Mouse (Mus musculus) CH12.LX (cell line): Measurements from ENCODE around the gene Mapk8ip3. TPM values are rescaled to one million over a fixed set of nuclear protein-coding genes. Genes with fewer than 3 reads are reported as not detected.

Experiments used
- DNase-seq: peaks from one replicate; pipeline ENCODE4 v3.0.0-alpha.2; 2013; ENCODE audit errors: extremely low read depth
- H3K27ac ChIP-seq: 2 replicates; pipeline ENCODE4 v1.5.1; 2012; ENCODE audit warnings: low read depth, mild to moderate bottlenecking, control low read depth, moderate library complexity; ENCODE audit not compliant: insufficient read depth
- H3K27me3 ChIP-seq: replicated peaks from 2 replicates; pipeline ENCODE3; 2012; ENCODE audit warnings: inconsistent platforms
- H3K36me3 ChIP-seq, 2 experiments: replicated peaks in 1 of 2; 2 replicates each; pipeline versions ENCODE3 to v1.6.1; 2012; ENCODE audit warnings: inconsistent platforms in 1 of 2, low read length in 1 of 2, mild to moderate bottlenecking in 1 of 2, mixed read lengths in 1 of 2, moderate library complexity in 1 of 2; ENCODE audit not compliant: control insufficient read depth in 1 of 2, insufficient read depth in 1 of 2
- H3K4me1 ChIP-seq, 2 experiments: 2 replicates each; pipeline ENCODE4 v1.6.1; 2012; ENCODE audit warnings: inconsistent platforms in 1 of 2, moderate library complexity in 1 of 2; ENCODE audit not compliant: insufficient read depth in 2 of 2, control insufficient read depth in 1 of 2
- H3K4me2 ChIP-seq: 2 replicates; pipeline ENCODE4 v1.6.1; 2012; ENCODE audit warnings: low read depth, mild to moderate bottlenecking, control low read depth; ENCODE audit not compliant: poor library complexity, insufficient read depth, severe bottlenecking
- H3K4me3 ChIP-seq, 3 experiments: fragments of 150-350 bp in 1 of 3; sonication (generic) in 1 of 3; replicated peaks in 1 of 3; 2 replicates each; pipeline versions ENCODE3 to v1.5.1; 2011 to 2012; ENCODE audit warnings: low read depth in 2 of 3, low read length in 2 of 3, mild to moderate bottlenecking in 2 of 3, moderate library complexity in 2 of 3, control low read depth in 1 of 3, improper control_type of control experiment in 1 of 3, inconsistent platforms in 1 of 3, mixed read lengths in 1 of 3; ENCODE audit not compliant: poor library complexity in 1 of 3
- H3K79me2 ChIP-seq: replicated peaks from 2 replicates; pipeline ENCODE4 v1.6.1; 2012; ENCODE audit warnings: mild to moderate bottlenecking, moderate library complexity; ENCODE audit not compliant: control insufficient read depth, poor library complexity, insufficient read depth, severe bottlenecking; ENCODE audit errors: extremely low read depth
- H3K9ac ChIP-seq: 2 replicates; pipeline ENCODE4 v1.6.1; 2012; ENCODE audit warnings: low read depth, mild to moderate bottlenecking, control low read depth, moderate library complexity; ENCODE audit not compliant: insufficient read depth
- H3K9me3 ChIP-seq: replicated peaks from 2 replicates; pipeline ENCODE3; 2012; ENCODE audit warnings: low read length, inconsistent platforms, mixed read lengths
- BHLHE40 ChIP-seq: IDR thresholded peaks from 2 replicates; pipeline ENCODE4 v1.6.1; 2011; ENCODE audit warnings: mild to moderate bottlenecking, low read depth, low read length, improper control_type of control experiment
- CHD2 ChIP-seq: IDR thresholded peaks from 2 replicates; pipeline ENCODE4 v1.6.1; 2011; ENCODE audit warnings: low read length, improper control_type of control experiment
- CTCF ChIP-seq, 2 experiments: IDR thresholded peaks in 1 of 2; conservative IDR thresholded peaks in 1 of 2; 2 replicates each; pipeline ENCODE4 v1.5.1; 2011 to 2012; ENCODE audit warnings: low read depth in 2 of 2, low read length in 2 of 2, improper control_type of control experiment in 1 of 2, inconsistent platforms in 1 of 2, mild to moderate bottlenecking in 1 of 2, moderate library complexity in 1 of 2
- ELF1 ChIP-seq: IDR thresholded peaks from 2 replicates; pipeline ENCODE4 v1.6.1; 2014; ENCODE audit warnings: low read depth, mild to moderate bottlenecking, inconsistent platforms, low read length, improper control_type of control experiment
- EP300 ChIP-seq: IDR thresholded peaks from 2 replicates; pipeline ENCODE4 v1.6.1; 2011; ENCODE audit warnings: low read length, improper control_type of control experiment
- ETS1 ChIP-seq: conservative IDR thresholded peaks from 2 replicates; pipeline ENCODE4 v1.6.1; 2012; ENCODE audit warnings: low read depth, mild to moderate bottlenecking, inconsistent platforms, low read length, improper control_type of control experiment, moderate library complexity
- HCFC1 ChIP-seq: IDR thresholded peaks from 2 replicates; pipeline ENCODE4 v1.6.1; 2012; ENCODE audit warnings: low read depth, mild to moderate bottlenecking, inconsistent platforms, low read length, improper control_type of control experiment
- IRF4 ChIP-seq: IDR thresholded peaks from 2 replicates; pipeline ENCODE4 v1.6.1; 2014; ENCODE audit warnings: low read depth, mild to moderate bottlenecking, inconsistent platforms, low read length, improper control_type of control experiment
- JUN ChIP-seq: IDR thresholded peaks from 2 replicates; pipeline ENCODE4 v1.6.1; 2011; ENCODE audit warnings: low read depth, mild to moderate bottlenecking, low read length, improper control_type of control experiment, moderate library complexity; ENCODE audit not compliant: insufficient read depth
- KAT2A ChIP-seq: IDR thresholded peaks from 2 replicates; pipeline ENCODE4 v1.6.1; 2012; ENCODE audit warnings: low read length, improper control_type of control experiment, inconsistent platforms; ENCODE audit not compliant: insufficient replicate concordance
- MAFK ChIP-seq: IDR thresholded peaks from 2 replicates; pipeline ENCODE4 v1.6.1; 2011; ENCODE audit warnings: low read length, improper control_type of control experiment; ENCODE audit not compliant: insufficient replicate concordance
- MAX ChIP-seq: IDR thresholded peaks from 2 replicates; pipeline ENCODE4 v1.6.1; 2011; ENCODE audit warnings: low read length, improper control_type of control experiment
- MAZ ChIP-seq: IDR thresholded peaks from 2 replicates; pipeline ENCODE4 v1.6.1; 2012; ENCODE audit warnings: low read depth, mild to moderate bottlenecking, inconsistent platforms, low read length, improper control_type of control experiment, moderate library complexity
- MEF2A ChIP-seq: IDR thresholded peaks from 2 replicates; pipeline ENCODE4 v1.6.1; 2014; ENCODE audit warnings: low read depth, mild to moderate bottlenecking, inconsistent platforms, low read length, improper control_type of control experiment, borderline replicate concordance
- MYC ChIP-seq: IDR thresholded peaks from 2 replicates; pipeline ENCODE4 v1.6.1; 2011; ENCODE audit warnings: low read depth, mild to moderate bottlenecking, improper control_type of control experiment, low read length
- NELFE ChIP-seq: IDR thresholded peaks from 2 replicates; pipeline ENCODE4 v1.6.1; 2011; ENCODE audit warnings: low read depth, low read length, improper control_type of control experiment
- NRF1 ChIP-seq: IDR thresholded peaks from 2 replicates; pipeline ENCODE4 v1.6.1; 2014; ENCODE audit warnings: low read depth, mild to moderate bottlenecking, inconsistent platforms, low read length, improper control_type of control experiment, moderate library complexity
- PAX5 ChIP-seq: IDR thresholded peaks from 2 replicates; pipeline ENCODE4 v1.6.1; 2012; ENCODE audit warnings: low read length, inconsistent platforms, mixed read lengths
- POLR2AphosphoS2 ChIP-seq: IDR thresholded peaks from 2 replicates; pipeline ENCODE4 v1.6.1; 2011; ENCODE audit warnings: low read depth, low read length, improper control_type of control experiment
- RCOR1 ChIP-seq: conservative IDR thresholded peaks from 2 replicates; pipeline ENCODE4 v1.6.1; 2012; ENCODE audit warnings: low read depth, mild to moderate bottlenecking, inconsistent platforms, low read length, improper control_type of control experiment
- UBTF ChIP-seq: IDR thresholded peaks from 2 replicates; pipeline ENCODE4 v1.6.1; 2012; ENCODE audit warnings: low read depth, mild to moderate bottlenecking, inconsistent platforms, low read length, improper control_type of control experiment, moderate library complexity
- USF1 ChIP-seq: IDR thresholded peaks from 2 replicates; pipeline ENCODE4 v1.6.1; 2014; ENCODE audit warnings: low read depth, mild to moderate bottlenecking, inconsistent platforms, low read length, improper control_type of control experiment
- USF2 ChIP-seq: conservative IDR thresholded peaks from 2 replicates; pipeline ENCODE4 v1.6.1; 2011; ENCODE audit warnings: low read depth, low read length, improper control_type of control experiment
- ZKSCAN1 ChIP-seq: IDR thresholded peaks from 2 replicates; pipeline ENCODE4 v1.6.1; 2012; ENCODE audit warnings: low read depth, inconsistent platforms, low read length, improper control_type of control experiment, borderline replicate concordance
- dilution Hi-C: fragments of 300-500 bp; cut with MboI; formaldehyde crosslinking; loops from 2 replicates; pipeline ENCODE4 v1.14.3; 2020; ENCODE audit warnings: low sequenced_read_pairs; ENCODE audit not compliant: extremely low pct_unique_long_range_greater_than_20kb, extremely low pct_ligation_motif_present
- in situ Hi-C: fragments of 300-500 bp; cut with MboI; formaldehyde crosslinking; loops from 3 replicates; pipeline ENCODE4 v1.14.3; 2019; ENCODE audit warnings: low sequenced_read_pairs, low pct_ligation_motif_present, low pct_unique_long_range_greater_than_20kb, mixed read lengths
- polyA plus RNA-seq: library from polyadenylated mRNA; unstranded; fragments of >175 nt; gene quantifications from 2 replicates; pipeline ENCODE4 v1.2.1, GENCODE M21; 2012; ENCODE audit warnings: low read depth; ENCODE audit not compliant: insufficient read length
- total RNA-seq, 2 experiments: library from RNA; depleted of rRNA; stranded (reverse); fragments of 300-350 nt in 1 of 2; fragments of >200 nt in 1 of 2; gene quantifications; 2 replicates each; pipeline ENCODE4 v1.2.3; 2012 to 2014

The Mapk8ip3 gene
- total and polyA plus RNA-seq, 3 experiments: 14.5 to 44.0 (median 34.1) TPM

- H3K79me2 ChIP-seq: no peaks in the 10 kb centered on the region; the same call in 1 of the 2 replicates
- H3K27me3 ChIP-seq: no peaks in the 10 kb centered on the region
- H3K27ac ChIP-seq: no peak overlapping the region
- H3K36me3 ChIP-seq: peaks cover 32 to 71% of the 10 kb centered on the region in 2 experiments
- no peaks in the 10 kb centered on the region for H3K9me3 ChIP-seq
- H3K4me3 ChIP-seq: no peak overlapping the region
- TF ChIP-seq MAZ (no peak), IRF4 (no peak), EP300 (no peak), MAFK (no peak), HCFC1 (no peak), USF2 (no peak), CHD2 (no peak), UBTF (no peak), ELF1 (no peak), PAX5 (no peak), RCOR1 (no peak), NELFE (no peak)
- in situ Hi-C loops (no loop called here), dilution Hi-C loops (no loop called here)
- H3K9ac ChIP-seq: no peak overlapping the region
- H3K4me1 ChIP-seq: peaks cover 16 to 44% of the 10 kb centered on the region in 2 experiments
- DNase-seq: no peak
- no peak overlapping the region for H3K4me2 ChIP-seq
Observed at GRCm38 (mm10) chr17:24860076-24860475, 76.7 kb downstream of the Mapk8ip3 start.

DNA sequence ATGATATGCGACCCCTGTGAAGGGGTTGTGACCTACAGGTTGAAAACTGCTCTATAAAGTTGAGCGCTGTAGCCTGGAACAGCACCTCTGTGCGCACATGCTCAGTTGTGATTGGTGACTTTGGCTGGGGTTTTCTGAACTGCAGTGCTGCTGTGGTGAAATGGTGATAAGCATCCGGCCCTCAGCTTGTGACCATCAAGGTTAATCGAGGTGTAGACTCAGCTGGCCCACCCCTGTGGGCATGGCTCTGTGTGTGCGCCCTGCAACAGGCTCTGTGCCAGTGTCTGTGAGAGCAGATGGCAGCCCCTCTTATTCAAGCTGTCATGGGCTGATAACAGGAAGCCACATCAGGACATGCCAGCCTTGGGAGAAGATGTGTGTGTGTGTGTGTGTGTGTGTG, 77.8 kb downstream of the Mapk8ip3 start:
- no peak overlapping the region for H3K9ac ChIP-seq
- no peak for TF ChIP-seq NRF1
- TF ChIP-seq CTCF (conservative IDR thresholded peaks at IDR 0.05 in 1 of 2, IDR thresholded peaks at IDR 0.05 in 1 of 2; ENCODE audit: low read depth in 2 of 2, low read length in 2 of 2): no peak
- TF ChIP-seq JUN: no peak
- no peak for TF ChIP-seq POLR2AphosphoS2
- TF ChIP-seq HCFC1: no peak
- no peak for TF ChIP-seq ETS1
- TF ChIP-seq MAFK: no peak
- TF ChIP-seq USF1: no peak
- no peak for TF ChIP-seq MEF2A
- no peak for TF ChIP-seq IRF4
- TF ChIP-seq ZKSCAN1: no peak
- TF ChIP-seq MYC: no peak
- no peak for TF ChIP-seq MAX
- no peak for TF ChIP-seq RCOR1
- no peak for TF ChIP-seq UBTF
- no peak for TF ChIP-seq BHLHE40
- TF ChIP-seq KAT2A: no peak
- H3K9me3 ChIP-seq: no peaks in the 10 kb centered on the region
- H3K79me2 ChIP-seq: no peaks in the 10 kb centered on the region; the same call in 1 of the 2 replicates
- dilution Hi-C loops: no loop called here
- H3K4me1 ChIP-seq: peaks cover 16 to 47% of the 10 kb centered on the region in 2 experiments
- DNase-seq: no peak
- in situ Hi-C loops: no loop called here
- H3K36me3 ChIP-seq: peaks cover 32 to 62% of the 10 kb centered on the region in 2 experiments
- no peak overlapping the region for H3K4me2 ChIP-seq
- H3K27ac ChIP-seq: no peak overlapping the region
- no peaks in the 10 kb centered on the region for H3K27me3 ChIP-seq
- no peak overlapping the region for H3K4me3 ChIP-seq
